Mouse (Mus musculus) mouse embryonic stem cell (cell line): Measurements from ENCODE around the gene Sox9.

Experiments
- in situ Hi-C, 2 experiments: fragments of 300-500 bp; cut with MboI; formaldehyde crosslinking; loops; 1 replicate in 1 of 2; 3 replicates in 1 of 2; pipeline ENCODE4 v1.14.3; 2019 to 2020; ENCODE audit warnings: low sequenced_read_pairs in 2 of 2, low pct_unique_long_range_greater_than_20kb in 1 of 2, mixed read lengths in 1 of 2; ENCODE audit not compliant: unreplicated experiment in 1 of 2

Gene Sox9

DNA sequence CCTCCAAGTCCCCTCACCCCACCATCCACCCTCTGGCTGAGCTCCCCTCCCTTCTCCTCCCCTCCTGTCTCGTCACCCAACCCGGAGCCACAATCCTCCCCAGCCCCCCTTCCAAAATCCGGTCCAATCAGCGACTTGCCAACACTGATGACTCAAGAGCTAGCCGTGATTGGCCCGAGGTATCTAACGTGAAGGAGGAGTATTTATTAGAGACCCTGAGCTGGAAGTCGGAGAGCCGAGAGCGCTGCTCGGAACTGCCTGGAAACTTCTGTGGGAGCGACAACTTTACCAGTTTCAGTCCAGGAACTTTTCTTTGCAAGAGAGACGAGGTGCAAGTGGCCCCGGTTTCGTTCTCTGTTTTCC lies at the start of gene Sox9:
Gene Sox9 (plus strand): TSS at position 231 of the 363 bp plus-strand sequence.
- in situ Hi-C loops = loop anchor here in 1 of 2 experiments (25.0 kb wide), 2 partner anchors 380 to 780 kb away; no protein-coding TSS in a partner anchor

DNA sequence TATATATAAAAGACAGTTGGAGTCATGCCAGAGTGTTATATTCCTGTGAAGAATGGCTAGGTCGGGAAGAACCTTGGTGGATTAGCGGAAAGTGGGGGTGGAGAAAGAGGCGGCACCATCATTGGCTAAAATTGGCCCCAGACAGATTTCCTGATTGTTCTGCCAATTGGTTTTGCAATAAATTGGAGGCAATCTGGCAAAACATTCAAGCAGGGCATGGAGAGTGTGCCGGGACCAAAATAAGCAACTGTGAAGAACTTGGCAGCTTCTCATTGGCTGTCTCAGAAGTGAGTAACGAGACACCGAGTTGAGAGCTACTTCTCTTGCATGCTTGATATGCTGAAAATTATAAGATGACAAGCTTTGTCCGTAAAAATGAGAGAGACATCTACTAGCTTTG lies 49.6 kb upstream of the Sox9 start:
- in situ Hi-C loops = no loop called here

DNA sequence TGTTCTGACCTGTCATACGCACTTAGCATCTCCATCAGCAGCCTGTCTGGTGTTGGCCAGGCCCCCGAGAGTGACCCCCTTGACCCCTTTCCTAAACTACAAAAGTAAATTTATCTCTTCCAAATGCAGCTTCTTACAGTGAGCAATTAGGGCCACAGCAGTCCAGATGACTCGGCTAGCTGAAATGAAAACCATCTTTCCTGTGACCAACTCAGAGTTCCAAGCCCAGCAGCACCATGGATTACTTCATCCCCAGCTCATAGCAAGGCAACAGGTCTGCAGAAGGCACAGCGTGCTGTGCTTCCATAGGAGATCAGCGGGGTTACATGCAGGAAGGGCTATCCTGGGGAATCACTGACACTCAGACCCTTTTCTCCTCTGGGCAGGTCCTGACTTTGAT lies 45.0 kb upstream of the Sox9 start:
- in situ Hi-C loops = no loop called here

DNA sequence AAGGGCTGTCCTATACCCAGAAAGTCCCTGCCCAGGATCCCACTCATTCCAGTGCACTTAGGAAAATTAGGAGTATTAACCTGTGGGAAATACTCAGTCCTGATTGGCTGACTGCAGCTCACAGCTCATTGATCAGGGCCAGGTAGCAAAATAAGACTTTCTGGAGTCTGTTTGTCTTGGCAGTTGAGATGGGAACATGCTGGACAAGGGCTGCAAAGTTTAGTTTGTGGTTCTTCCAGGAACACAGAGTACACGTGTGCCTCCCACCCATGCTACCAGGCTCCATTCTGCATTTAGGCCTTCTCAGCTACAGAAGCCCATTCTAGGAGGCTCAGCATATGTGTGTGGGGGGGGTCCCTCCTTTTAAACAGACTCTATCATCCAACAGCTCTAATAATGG lies 42.3 kb upstream of the Sox9 start:
- in situ Hi-C loops = no loop called here

DNA sequence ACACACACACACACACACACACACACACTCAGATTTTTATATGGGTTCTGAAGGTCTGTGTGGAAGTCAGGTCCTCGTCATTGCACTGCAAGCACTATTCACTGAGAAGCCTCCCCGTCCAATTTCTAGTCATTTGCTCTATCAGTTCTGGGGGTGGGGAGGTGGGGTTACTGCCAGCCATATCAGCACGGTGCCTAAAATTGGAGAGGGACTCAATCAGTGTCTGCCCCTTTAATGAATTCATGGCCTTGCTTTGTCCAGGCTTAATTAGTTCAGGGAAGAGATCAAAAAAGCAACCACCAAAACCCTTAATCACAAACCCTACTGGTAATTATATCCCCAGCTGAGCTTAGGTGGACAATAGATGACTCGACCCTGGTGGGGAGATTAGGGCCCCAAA lies 25.5 kb upstream of the Sox9 start:
- in situ Hi-C loops = no loop called here

DNA sequence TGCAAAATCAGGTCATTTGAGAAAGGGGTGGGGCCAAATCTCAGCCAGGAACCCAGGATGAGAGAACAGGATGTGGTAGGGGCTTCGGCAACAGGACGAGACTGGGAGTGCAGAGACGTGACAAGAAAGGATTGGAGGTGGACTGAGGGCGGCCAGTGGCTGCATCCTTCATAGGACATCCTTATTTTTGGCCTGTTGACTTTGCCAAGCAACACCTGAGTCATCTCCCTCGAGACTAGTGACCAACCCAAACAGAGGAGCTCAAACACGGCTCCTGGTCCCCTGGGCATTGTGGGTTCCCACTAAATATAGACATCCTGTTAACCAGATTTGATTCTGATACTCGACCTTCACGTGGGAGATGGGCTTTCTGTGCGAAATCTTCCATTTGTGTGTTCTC lies 24.0 kb upstream of the Sox9 start:
- in situ Hi-C loops = no loop called here

DNA sequence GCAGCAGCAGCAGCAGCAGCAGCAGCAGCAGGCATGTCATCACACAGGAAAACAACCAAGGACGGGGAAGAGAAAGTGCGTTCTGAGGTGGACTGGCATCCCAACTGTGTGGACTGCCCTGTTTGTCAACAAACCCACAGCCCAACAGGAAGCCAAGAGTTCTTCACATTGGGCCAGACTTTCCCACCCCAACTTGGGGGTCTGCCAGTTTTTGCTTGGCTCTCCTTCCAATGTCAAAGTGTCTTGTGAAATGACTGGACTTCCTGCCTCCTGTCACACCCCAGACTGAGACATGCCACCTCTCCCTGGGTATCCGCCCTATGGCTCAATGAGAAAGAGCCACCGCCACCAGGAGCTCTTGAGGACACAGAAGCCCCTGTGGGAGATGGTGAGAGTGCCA lies 15.1 kb upstream of the Sox9 start:
- in situ Hi-C loops = no loop called here

DNA sequence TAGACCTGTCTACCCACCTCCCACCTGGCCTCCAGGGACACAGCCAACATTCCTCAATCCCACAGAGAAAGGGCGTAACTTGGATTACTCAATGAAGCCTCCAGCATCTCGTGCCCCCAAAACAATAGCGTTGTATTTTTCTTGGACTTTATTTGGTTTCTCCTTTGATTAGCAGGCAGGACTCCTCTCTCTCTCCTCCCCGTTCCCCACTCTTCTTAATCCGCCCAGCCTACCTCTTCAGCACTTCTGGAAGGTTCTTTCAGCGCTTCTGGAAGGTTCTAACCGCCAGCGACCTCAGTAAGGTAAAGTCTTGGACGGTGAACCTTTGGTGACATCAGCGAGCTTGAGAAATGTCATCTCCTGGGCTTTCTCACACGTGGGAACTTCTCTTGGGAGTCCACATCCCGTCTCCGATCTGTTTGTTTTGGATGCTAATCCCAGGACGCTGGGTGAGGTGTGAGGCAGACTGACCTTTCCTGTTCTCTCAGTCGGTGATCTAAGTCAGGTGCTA lies 14.4 kb upstream of the Sox9 start:
- in situ Hi-C loops = no loop called here

DNA sequence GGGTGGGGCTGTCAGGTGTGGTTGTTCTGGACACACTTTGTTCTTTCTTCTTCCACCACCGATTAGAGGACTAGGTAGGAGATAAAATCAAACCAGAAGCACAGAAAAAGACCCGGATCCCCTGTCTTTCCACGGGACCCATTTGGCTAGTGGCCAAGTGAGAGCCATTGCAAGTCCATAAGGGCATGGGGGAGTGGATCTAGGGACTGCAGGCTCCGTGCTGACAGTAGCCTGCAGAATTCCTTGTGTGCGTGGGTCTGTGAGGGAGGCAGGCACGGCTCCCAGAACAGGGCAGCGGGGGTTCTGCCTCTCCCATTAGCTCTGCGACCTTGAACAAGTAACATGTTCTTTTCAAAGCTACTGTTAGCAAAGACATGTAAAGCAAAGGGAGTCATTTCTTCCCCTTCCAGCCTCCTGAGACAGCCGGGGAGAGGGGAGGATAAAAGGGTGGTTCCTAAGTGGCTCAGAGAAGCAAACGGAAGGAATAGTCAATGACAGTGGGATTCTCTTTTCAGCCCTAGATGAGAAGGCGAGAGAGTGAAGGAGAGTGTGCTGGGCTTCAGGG lies 9.2 kb upstream of the Sox9 start:
- in situ Hi-C loops = no loop called here

DNA sequence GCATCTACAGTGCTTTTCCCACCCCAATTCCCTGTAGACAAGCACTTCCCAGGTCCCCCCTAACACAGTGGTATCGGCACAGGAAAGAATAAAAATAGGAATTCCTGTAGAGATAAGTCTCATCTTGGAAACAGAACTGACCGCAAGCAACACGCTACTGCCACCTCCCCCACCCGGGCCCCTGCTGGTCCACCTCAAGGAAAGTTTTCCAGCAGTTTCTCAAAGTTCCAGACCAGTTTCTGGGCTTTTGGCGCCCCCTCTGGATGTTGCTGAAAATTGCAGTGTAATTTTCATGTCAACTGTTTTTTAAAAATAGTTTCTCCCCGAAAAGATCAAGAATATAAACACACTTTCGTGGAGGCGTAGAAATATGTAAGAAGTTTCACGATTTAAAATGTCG lies 2.3 kb upstream of the Sox9 start:
- in situ Hi-C loops = loop anchor here in 1 of 2 experiments (25.0 kb wide), 2 partner anchors 383 to 783 kb away; no protein-coding TSS in a partner anchor

DNA sequence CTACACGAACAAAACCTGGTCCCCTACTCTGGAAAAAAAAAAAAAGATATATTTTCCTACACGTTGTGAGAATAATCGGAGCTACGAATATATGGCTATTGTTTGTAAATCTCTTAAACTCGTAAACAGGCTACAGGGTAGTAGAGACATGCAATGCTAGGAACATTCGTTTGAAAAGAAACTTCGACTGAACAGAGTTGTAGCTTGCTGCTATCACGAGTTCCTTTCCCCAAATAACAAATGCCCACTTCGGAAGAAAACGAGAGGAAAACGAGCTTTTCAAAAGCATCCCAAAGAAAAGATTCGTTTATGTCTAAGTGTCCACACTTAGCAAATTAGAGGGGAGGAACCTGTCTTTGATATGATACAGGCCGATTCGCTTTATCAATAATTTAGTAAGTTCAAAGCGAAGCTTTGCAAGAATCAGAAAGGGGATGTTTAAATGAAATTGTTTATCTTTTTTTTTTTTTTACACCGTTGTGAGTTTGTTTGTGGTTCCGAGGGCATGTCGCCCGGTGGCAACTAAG lies 1.6 kb upstream of the Sox9 start:
- in situ Hi-C loops = loop anchor here in 1 of 2 experiments (25.0 kb wide), 2 partner anchors 382 to 782 kb away; no protein-coding TSS in a partner anchor

DNA sequence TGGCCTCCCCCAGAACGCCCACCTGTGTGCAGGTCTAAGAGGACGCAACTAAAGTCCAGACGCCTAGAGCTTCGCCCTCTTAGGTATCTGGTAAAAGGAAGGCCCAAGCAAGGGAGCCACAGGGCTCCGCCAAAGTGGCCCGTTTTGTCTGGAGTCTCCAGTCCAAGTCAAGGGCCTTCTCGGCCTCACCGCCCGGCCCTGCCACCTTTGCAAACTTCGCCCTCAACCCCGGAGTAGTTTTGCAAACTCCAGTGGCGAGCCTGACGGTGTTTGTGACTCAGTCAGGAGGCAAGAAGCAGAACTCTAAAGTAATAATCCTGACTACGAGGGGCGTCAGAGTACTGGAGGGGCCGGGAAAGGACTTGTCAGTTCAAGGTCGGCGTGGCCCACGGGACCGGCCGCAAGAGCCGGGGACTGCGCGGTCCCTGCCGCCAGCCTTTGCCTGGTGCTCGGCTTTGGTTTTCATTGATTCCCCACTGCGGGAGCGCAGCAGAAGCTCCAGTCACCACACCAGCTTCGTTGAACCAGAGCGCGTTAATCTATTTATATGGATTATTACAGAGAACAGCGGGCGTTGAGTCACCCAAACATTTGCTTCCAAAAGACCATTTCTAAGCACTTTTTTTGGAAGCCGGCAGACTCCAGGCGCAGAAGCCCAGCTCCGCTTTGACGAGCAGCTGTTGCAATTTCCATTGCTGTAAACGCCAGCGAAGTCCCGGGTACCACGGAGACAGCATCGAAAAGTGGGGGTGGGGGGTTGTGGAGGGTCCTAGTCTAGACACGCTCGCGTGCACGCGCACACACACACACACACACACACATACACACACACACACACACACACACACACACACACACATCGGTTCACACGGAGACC lies 751 bp upstream of the Sox9 start:
- in situ Hi-C loops = loop anchor here in 1 of 2 experiments (25.0 kb wide), 2 partner anchors 381 to 781 kb away; no protein-coding TSS in a partner anchor

DNA sequence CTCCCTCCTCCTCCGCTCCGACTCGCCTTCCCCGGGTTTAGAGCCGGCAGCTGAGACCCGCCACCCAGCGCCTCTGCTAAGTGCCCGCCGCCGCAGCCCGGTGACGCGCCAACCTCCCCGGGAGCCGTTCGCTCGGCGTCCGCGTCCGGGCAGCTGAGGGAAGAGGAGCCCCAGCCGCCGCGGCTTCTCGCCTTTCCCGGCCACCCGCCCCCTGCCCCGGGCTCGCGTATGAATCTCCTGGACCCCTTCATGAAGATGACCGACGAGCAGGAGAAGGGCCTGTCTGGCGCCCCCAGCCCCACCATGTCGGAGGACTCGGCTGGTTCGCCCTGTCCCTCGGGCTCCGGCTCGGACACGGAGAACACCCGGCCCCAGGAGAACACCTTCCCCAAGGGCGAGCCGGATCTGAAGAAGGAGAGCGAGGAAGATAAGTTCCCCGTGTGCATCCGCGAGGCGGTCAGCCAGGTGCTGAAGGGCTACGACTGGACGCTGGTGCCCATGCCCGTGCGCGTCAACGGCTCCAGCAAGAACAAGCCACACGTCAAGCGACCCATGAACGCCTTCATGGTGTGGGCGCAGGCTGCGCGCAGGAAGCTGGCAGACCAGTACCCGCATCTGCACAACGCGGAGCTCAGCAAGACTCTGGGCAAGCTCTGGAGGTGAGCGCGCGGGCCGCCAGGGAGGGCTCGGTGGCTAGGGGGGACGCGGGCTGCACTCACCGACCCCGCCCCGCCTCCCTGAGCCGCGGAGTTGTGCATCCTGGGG lies 515 bp downstream of the Sox9 start:
- in situ Hi-C loops = loop anchor here in 1 of 2 experiments (25.0 kb wide), 2 partner anchors 380 to 780 kb away; no protein-coding TSS in a partner anchor

DNA sequence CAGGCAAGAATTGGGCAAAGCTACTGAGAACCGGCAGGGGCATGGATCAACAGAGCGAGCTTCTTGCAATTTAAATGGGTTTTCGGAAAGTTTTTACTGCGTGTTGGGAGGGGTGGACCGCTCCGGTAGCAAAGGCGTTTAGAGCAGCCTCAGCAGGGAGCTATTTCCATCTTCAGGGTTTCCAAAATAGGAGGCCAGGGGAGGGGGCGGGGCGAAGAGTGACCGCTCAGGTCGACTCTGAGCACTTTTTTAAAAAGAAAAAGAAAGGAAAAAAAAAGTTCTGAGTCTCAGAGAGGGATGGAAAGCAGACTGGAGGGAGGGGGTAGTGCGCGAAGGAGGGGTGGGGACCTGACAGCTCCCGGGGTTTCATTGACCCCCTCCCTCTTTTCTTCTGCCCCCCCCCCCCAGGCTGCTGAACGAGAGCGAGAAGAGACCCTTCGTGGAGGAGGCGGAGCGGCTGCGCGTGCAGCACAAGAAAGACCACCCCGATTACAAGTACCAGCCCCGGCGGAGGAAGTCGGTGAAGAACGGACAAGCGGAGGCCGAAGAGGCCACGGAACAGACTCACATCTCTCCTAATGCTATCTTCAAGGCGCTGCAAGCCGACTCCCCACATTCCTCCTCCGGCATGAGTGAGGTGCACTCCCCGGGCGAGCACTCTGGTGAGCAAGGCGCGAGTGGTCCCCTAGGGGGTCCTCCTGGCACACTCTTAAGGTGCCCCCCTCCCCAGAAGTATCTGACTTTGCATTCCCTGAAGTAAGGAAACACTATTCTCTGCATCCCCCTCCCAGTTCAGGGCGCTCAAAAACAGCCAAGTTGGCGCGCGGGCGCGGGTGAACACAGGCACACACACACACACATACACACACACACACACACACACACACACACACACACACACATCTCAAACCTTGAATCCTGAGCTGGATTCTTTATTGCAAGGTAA lies 1.6 kb downstream of the Sox9 start:
- in situ Hi-C loops = loop anchor here in 1 of 2 experiments (25.0 kb wide), 2 partner anchors 379 to 779 kb away; no protein-coding TSS in a partner anchor

DNA sequence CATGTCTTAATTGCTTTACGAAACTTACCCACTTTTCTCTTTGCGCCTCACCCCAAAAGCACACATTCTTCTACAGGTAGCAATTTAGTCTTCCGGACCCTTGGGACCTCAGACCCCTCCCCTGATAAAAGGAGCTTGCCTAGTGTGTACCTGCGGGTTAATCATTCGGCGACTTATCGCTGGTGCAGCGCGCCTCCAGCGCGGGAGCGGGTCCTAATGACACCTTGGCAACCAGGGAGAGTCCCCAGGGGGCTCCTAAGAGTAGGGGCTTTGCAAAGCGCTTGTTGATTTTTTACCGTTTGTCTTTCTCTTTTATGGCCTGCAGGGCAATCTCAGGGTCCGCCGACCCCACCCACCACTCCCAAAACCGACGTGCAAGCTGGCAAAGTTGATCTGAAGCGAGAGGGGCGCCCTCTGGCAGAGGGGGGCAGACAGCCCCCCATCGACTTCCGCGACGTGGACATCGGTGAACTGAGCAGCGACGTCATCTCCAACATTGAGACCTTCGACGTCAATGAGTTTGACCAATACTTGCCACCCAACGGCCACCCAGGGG lies 2.4 kb downstream of the Sox9 start:
- in situ Hi-C loops = loop anchor here in 1 of 2 experiments (25.0 kb wide), 2 partner anchors 378 to 778 kb away; no protein-coding TSS in a partner anchor

DNA sequence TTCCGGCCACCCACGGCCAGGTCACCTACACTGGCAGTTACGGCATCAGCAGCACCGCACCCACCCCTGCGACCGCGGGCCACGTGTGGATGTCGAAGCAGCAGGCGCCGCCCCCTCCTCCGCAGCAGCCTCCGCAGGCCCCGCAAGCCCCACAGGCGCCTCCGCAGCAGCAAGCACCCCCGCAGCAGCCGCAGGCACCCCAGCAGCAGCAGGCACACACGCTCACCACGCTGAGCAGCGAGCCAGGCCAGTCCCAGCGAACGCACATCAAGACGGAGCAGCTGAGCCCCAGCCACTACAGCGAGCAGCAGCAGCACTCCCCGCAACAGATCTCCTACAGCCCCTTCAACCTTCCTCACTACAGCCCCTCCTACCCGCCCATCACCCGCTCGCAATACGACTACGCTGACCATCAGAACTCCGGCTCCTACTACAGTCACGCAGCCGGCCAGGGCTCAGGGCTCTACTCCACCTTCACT lies 2.9 kb downstream of the Sox9 start:
- in situ Hi-C loops = loop anchor here in 1 of 2 experiments (25.0 kb wide), 2 partner anchors 377 to 777 kb away; no protein-coding TSS in a partner anchor

DNA sequence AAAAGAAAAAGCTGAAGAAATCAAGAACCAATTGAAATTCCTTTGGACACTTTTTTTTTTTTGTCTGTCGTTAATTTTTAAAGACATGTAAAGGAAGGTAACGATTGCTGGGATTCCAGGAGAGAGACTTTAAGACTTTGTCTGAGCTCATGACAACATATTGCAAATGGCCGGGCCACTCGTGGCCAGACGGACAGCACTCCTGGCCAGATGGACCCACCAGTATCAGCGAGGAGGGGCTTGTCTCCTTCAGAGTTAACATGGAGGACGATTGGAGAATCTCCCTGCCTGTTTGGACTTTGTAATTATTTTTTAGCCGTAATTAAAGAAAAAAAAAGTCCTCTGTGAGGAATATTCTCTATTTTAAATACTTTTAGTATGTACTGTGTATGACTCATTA lies 3.6 kb downstream of the Sox9 start:
- in situ Hi-C loops = loop anchor here in 1 of 2 experiments (25.0 kb wide), 2 partner anchors 377 to 777 kb away; no protein-coding TSS in a partner anchor
